Mouse (Mus musculus): ENCODE results near the gene Gatm. TPM values are rescaled to one million over a fixed set of nuclear protein-coding genes. Genes with fewer than 3 reads are reported as not detected.
A peak's percentile ranks its signal among the peaks of the same experiment; 100 is the strongest.

Gatm gene
- 5.2 and 5.6 TPM in 2 replicates for total RNA-seq (2021)
- long read RNA-seq, experiment 1, partial matches to known transcripts = 0 of 3 reads
- long read RNA-seq, experiment 1, other reads (novel, unspliced or antisense) = 0 of 3 reads
- long read RNA-seq, experiment 2, partial matches to known transcripts = 1 of 4 reads
- long read RNA-seq, experiment 2, other reads (novel, unspliced or antisense) = 0 of 4 reads

- DNase-seq = peak; percentile 86
These were observed at the start of gene Gatm for GRCm38 (mm10) chr2:122610746-122611653. Gene Gatm, minus strand, starts transcription at chr2:122611303.

DNA sequence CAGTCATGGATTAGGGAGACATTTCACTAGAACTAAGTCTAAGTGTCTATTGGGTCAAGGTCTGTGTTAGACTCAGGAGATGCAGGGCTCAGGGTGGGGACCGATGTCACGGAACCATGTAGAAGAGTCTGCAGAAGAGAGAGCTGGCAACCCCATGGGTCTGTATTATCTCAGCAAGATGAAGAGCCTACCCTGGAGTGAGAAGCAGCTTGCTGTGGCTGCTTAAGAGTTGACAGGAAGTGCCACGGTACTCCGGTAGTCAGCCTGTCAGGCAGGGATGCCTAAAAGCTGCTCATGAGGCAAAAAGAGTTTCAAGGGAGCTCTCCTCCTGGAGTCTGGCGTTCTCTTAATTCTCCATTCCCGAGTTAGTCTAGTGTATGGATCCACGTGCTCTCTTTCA lies 48.7 kb upstream of the Gatm start:
- no peak for DNase-seq

- DNase-seq = no peak
These were observed 46.8 kb upstream of the Gatm start for GRCm38 (mm10) chr2:122657707-122658524.

DNA sequence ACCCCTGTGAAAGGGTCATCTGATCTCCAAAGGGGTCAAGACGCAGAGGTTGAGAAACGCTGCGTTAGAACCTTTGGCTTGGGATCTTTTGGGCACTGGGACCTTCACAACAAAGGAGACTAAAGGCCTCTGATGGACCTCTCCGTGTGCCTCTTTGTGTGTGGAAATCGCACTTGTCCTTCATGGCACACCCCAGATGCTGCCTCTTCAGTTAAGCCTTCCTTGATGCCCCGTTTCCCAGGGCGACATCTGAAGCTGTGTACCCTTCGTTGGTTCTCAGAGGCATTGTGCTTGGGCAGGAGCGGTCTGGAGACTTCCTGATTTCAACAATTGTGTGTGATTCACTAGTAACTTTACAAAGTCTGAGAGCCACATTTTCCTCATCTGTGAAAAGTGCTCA lies 45.7 kb upstream of the Gatm start:
- DNase-seq = no peak

DNA sequence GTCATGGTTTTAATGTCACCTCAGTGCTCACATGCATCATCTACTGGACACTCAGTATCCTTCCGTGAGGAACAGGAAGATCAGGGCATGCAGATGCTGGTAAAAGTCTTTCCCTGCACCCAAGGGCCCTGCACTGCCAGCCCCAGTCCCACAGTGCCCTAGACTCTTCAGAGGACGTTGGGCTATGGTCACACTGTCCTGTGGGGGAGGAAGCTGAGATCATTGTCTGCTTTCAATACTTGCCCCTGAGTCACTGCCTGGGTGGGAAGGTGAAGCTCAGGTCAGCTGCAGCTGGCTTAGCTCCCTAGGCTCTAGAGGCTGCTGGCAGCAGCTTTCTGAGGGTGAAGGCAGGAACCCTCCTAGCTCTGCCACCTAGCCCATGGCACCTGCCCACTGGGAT lies 44.9 kb upstream of the Gatm start:
- DNase-seq = peak; percentile 34

DNA sequence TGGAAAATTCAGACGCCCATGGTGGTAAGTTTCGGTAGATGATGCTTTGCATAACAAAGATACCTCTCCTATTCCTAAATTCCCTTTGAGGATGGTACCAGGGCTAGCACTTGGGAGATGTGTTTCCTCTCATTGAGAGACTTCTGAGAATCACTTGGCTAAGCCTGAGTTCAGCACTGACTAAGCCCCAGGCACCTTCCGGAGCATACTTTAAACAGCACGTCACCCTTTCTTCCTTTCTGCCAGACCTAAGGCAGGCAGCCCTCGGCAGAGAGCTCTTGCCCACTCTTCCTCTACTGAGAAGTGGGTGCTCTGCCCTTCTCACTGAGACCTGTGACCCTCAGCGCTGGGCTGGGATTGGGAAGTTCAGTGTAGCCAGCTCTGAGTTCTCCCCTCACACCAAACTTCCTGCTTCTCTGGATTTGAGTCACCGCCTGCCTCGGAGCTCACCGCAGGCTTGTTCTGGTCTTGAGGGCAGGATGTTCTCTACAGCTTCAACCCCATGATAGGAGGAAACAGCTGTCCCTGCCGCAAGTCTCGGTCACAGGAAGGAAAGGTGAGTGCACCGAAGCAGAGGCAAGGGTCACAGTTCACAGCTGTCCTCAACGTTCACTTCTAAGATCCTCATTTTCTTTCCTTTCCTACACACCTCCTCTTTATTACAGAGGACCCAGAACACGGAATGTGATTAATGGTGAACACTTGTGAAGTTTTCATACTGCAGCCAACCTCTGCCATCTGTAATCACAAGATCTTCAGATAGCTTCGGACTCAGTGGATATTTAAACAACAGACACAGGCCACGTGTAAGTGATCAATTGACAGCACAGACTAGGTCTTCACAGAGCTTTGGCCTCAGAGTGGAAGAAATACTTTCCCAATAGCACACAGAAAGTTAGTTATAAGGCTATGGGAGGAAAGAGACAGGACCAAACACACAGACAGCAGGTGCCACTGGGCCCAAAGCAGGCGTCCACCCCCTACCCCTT lies 41.3 kb upstream of the Gatm start:
- peak; percentile 45 for DNase-seq

DNA sequence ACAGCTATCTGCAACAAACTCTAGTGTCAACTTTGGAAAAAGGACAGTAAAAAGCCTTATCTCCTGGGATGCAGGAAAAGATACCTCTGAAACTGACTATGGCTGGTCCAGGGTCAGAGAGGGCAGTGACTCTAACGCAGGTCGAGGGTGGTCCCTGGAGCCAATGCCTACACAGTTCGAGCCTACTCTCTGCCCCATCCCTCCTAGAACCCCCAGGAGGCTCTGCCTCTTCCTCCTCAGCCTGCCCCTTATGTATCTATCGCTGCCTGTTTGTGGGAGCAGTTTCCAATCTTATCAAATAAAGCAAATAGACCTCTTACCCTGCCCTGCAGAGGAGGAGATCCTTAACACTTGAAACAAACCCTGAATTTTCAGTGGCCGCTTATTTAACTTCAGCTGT lies 27.6 kb upstream of the Gatm start:
- DNase-seq = no peak

DNA sequence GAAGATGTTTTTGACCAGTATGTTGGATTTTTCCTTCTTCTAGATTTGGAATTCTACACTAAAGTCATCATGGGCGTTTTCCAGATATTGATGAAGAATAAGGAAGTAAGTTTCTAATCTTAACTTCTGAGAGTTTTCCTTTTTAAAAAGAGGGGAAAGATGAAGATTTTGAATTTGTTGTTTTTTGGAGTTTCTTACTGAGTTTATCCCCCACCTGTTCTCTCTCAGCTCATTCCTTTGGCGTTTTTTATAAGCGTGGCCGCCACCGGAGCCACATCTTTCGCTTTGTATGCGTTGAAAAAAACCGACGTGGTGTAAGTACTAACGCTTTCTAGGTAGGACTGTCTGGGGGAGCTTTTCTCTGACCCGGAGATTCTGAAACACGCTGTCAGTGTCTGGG lies 26.9 kb upstream of the Gatm start:
- DNase-seq = no peak

GRCm38 (mm10) chr2:122637526-122637997 lies 26.5 kb upstream of the Gatm start:
- DNase-seq = peak; percentile 88

- DNase-seq = no peak
These were observed 25.6 kb upstream of the Gatm start, which contains the start of gene AA467197 for GRCm38 (mm10) chr2:122636686-122637085. Gene AA467197, plus strand, starts transcription at chr2:122636986.

DNA sequence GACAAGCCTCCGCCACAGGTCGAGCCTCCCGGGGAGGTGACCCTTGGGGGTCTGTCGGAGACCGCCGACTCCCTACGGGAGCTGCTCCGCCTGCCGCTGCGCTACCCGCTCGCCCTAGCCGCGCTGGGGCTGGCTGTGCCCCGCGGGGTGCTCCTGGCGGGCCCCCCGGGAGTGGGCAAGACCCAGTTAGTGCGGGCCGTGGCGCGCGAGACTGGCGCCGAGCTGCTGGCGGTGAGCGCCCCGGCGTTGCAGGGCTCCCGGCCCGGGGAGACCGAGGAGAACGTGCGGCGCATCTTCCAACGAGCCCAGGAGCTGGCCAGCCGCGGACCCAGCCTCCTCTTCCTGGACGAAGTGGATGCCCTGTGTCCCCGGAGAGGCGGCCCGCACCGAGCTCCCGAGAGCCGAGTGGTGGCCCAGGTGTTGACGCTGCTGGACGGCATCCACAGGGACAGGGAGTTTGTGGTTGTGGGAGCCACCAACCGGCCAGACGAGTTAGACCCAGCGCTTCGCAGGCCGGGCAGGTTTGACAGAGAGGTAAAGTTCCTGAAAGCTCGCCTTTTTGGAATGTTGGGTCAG lies 20.2 kb upstream of the Gatm start:
- peak; percentile 76 for DNase-seq

DNA sequence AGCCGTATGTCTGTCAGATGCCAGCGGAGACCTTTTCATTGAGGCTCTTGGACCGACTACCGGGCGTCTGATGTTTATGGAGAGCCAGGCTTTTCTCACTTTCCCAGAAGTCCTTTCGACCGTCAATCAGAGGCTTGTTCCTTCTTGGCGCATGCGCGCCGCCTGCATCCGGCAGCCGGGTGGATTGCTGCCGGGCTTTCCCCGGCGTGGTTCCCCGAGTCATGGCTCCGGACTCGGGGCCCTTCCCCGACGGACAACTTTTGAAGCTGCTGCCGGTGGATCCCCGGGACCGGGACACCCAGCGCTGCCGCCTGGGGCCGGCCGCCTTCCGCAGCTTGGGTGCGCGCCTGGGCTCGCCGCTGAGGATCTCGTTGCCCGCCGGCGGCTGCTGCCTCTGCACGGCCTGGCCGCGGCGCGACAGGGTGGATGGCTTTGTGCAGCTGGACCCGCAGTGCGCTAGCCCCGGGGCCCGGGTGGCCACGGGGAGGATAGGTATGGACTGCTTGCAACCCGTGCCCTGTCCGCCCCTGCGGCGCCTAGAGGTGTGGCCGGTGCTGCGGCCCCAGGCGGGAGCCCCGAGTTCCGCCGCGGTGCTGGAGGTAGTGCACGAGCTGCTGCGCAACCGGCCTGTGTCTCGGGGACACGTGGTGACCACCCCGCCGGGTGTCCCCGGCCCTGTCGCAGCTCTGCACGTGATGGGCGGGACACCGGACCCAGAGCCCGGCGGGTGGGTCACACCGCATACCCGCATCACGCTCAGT lies 19.5 kb upstream of the Gatm start:
- DNase-seq = peak; percentile 94

DNA sequence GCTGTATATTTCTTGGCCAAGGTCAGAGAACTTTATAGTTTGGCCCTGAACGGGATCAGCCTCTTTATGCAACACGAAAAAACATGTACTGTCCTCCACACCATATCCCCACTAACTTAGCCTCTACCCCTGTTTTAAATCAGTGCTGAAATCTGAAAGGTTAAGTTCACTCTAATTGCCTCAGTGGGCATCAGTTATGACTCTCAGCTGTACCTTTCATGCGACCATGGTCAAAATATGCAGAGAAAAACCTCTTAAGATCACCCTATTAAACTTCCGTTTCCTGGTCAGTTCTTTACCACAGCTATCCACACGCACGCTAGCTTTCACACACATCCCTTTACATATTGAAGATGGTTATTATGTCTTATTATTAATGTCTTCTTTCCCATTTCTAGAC lies 18.8 kb upstream of the Gatm start:
- DNase-seq = no peak

DNA sequence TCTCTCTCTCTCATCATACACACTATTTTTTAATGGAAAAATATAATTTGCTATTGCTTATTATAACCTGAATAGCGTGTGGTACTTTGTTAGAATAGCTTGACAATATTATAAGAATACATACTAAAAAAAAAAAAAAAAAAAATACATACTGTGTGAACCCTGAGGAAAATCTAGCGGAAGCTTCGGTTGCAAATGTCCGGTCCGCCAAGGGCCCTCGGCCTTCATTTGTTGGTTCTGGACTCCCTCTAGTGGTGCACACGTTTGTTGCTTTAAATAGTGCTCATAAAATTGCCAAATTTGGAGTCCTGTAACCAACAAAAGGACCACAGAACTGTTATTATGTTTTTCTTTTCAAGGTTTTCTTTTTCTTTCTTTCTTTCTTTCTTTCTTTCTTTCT lies 17.9 kb upstream of the Gatm start:
- peak; percentile 87 for DNase-seq

- no peak for DNase-seq
These were observed 14.8 kb upstream of the Gatm start for GRCm38 (mm10) chr2:122625930-122626329.

DNA sequence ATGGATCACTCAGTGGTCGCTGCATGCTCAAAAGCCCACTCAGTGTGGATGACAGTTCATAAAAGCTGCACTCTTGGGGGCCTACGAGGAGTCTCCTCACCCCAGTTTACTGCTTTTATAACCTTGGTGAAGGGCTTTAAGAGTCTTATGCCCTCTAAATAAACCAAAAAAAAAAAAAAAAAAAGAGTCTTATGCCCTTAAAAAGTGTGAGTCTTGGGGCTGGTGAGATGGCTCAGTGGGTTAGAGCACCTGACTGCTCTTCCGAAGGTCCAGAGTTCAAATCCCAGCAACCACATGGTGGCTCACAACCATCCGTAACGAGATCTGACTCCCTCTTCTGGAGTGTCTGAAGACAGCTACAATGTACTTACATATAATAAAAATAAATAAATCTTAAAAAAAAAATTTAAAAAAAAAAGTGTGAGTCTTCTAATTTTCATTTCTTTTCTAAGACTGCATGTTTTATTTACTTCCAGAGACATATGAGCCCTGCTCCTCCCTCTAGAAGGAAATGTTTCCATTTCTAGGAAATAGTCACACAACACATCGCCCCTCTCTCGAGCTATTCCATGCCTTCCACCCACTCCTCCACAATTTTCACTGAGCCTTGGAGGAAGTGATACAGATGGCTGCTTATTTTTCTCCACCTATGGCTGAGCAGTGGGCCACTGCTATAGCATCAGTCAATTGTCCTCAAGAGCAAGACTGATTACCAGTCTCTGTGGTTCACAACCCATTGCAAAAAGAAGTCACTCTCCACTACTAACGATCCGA lies 10.4 kb upstream of the Gatm start:
- no peak for DNase-seq

DNA sequence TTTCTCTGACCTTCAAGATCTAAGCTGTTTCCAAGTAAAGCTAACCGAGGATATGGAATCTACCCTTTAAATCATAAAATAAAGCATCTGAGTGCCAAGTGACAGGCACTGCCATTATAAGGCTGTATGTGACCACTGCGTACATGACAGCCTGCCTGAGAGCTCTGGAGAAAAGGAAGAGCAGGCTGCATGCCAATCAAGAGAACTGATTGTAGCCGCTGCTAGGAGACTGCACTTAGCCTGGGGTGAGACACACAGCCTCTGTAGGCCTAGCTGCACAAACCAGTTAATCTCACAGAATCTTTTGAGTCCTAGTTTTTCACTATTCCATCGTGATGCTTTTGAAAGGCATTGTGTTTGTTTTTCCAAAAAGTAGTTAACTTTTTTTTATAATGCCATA lies 7.6 kb upstream of the Gatm start:
- DNase-seq = no peak

DNA sequence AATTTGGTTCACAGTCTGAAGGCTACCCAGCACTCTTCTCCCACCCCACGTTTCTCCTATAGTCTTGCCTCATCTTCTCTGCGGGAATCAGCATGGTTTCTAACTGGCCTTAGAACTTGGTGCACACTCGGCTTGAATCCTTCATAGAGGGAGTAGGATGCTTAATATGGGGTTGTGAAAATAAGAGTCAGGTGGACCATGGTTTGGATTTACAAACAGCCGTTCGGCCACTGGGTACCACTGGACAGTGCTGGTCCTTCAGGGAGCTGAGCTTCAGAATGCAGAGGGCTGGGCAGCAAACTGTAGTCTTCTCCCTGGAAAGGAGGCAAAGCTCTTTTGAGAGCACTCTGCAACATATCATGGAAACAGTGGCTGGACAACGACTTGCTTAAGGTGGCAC lies 6.7 kb upstream of the Gatm start:
- no peak for DNase-seq

- no peak for DNase-seq
These were observed 5.1 kb upstream of the Gatm start for GRCm38 (mm10) chr2:122616237-122616636.

GRCm38 (mm10) chr2:122611654-122611973 lies 511 bp upstream of the Gatm start:
- no peak for DNase-seq
